Mouse (Mus musculus) forebrain, embryonic 11.5 days (tissue): ENCODE measurements at regions not wholly inside any gene's neighbourhood (a gene's known extent, or its start where the extent isn't known, plus 50 kb on each side); places are given as distances from the start of the nearest gene placed in this dataset.

Source experiments
- ATAC-seq: fragments of 200-750 bp; cut with Nextera tagmentation; replicated peaks from 2 replicates; pipeline ENCODE4 v1.8.0; 2017; ENCODE audit warnings: moderate TSS enrichment; ENCODE audit not compliant: low FRiP score
- DNase-seq: peaks from one replicate; pipeline ENCODE4 v3.0.0-alpha.2; 2017; ENCODE audit warnings: low spot score
- H3K27ac ChIP-seq: fragments of 300-500 bp; sonication (generic); 2 replicates; pipeline ENCODE4 v1.5.1; 2014; ENCODE audit warnings: low read depth, low read length
- H3K27me3 ChIP-seq: fragments of 300-500 bp; sonication (generic); 2 replicates; pipeline ENCODE4 v1.6.1; 2014; ENCODE audit warnings: mild to moderate bottlenecking, low read length, mixed read lengths; ENCODE audit not compliant: control insufficient read depth, insufficient read depth
- H3K36me3 ChIP-seq: fragments of 300-500 bp; sonication (generic); 2 replicates; pipeline ENCODE4 v1.6.1; 2014; ENCODE audit warnings: mild to moderate bottlenecking, low read length, moderate library complexity, mixed read lengths; ENCODE audit not compliant: control insufficient read depth, insufficient read depth
- H3K4me1 ChIP-seq: fragments of 300-500 bp; sonication (generic); replicated peaks from 2 replicates; pipeline ENCODE4 v1.6.1; 2014; ENCODE audit warnings: low read length, mixed read lengths; ENCODE audit not compliant: control insufficient read depth, insufficient read depth
- H3K4me2 ChIP-seq: fragments of 300-500 bp; sonication (generic); 2 replicates; pipeline ENCODE4 v1.6.1; 2014; ENCODE audit warnings: low read depth, mild to moderate bottlenecking, low read length, moderate library complexity, mixed read lengths; ENCODE audit not compliant: severe bottlenecking
- H3K4me3 ChIP-seq: fragments of 300-500 bp; sonication (generic); 2 replicates; pipeline ENCODE4 v1.5.1; 2014; ENCODE audit warnings: low read depth, low read length
- H3K9ac ChIP-seq: fragments of 300-500 bp; sonication (generic); 2 replicates; pipeline ENCODE4 v1.6.1; 2014; ENCODE audit warnings: low read length
- H3K9me3 ChIP-seq: fragments of 300-500 bp; sonication (generic); 2 replicates; pipeline ENCODE4 v1.6.1; 2016; ENCODE audit warnings: low read length, mixed read lengths; ENCODE audit not compliant: control insufficient read depth
- WGBS: fragments of 180-500 bp; shearing (Covaris S2); extraction: QIAGEN DNeasy Blood & Tissue Kit; methylation state at CpG from one replicate; pipeline ENCODE4 v1.1.7; 2014; 5-methylcytosine and 5-hydroxymethylcytosine counted together

- Histone ChIP-seq H3K9me3 (no peaks in the 10 kb centered on the region), H3K4me2 (no peak overlapping the region), H3K4me1 (no peaks in the 10 kb centered on the region), H3K4me3 (no peak overlapping the region), H3K27me3 (no peaks in the 10 kb centered on the region), H3K27ac (no peak overlapping the region), H3K36me3 (no peaks in the 10 kb centered on the region), H3K9ac (no peak overlapping the region)
- no peak for DNase-seq
- 76% methylated on average over 1 of the region's 1 CpGs for WGBS
- ATAC-seq: no peak
Measured at GRCm38 (mm10) chr4:71968701-71969100, 210.9 kb upstream of the Gm11232 start.

DNA sequence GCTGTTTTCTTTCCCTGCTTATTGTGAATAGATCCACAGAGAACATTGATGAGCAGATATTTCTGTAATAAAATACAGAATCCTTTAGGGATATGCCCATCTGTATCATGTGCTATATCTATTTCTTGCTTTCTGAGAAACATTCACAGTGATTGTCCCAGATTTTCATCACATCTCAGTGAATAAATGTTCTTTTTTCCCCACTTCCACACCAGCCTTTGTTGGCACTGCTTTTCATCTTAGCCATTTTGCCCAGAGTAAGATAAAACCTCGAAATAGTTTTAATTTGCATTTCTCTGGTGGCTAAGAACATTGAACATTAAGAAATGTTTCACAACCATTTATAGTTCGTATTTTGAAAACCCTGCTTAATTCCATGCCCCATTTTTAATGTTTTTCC lies 195.7 kb upstream of the Gm11232 start:
- 81% methylated on average over 2 of the region's 2 CpGs for WGBS

GRCm38 (mm10) chr4:71933240-71933986 lies 175.6 kb upstream of the Gm11232 start:
- Histone ChIP-seq H3K9ac (no peak overlapping the region), H3K4me3 (no peak overlapping the region), H3K9me3 (no peaks in the 10 kb centered on the region), H3K27me3 (no peaks in the 10 kb centered on the region), H3K27ac (no peak overlapping the region), H3K4me1 (no peaks in the 10 kb centered on the region), H3K4me2 (no peak overlapping the region), H3K36me3 (no peaks in the 10 kb centered on the region)
- peak; percentile 85 for ATAC-seq
- WGBS: 38% methylated on average over 2 of the region's 2 CpGs
- DNase-seq: no peak

More for the DNA sequence above, 195.7 kb upstream of the Gm11232 start:
- DNase-seq (no peak), ATAC-seq (no peak)
- Histone ChIP-seq H3K4me3 (no peak overlapping the region), H3K4me2 (no peak overlapping the region), H3K36me3 (no peaks in the 10 kb centered on the region), H3K27ac (no peak overlapping the region), H3K4me1 (no peaks in the 10 kb centered on the region), H3K9ac (no peak overlapping the region), H3K9me3 (no peaks in the 10 kb centered on the region), H3K27me3 (no peaks in the 10 kb centered on the region)

DNA sequence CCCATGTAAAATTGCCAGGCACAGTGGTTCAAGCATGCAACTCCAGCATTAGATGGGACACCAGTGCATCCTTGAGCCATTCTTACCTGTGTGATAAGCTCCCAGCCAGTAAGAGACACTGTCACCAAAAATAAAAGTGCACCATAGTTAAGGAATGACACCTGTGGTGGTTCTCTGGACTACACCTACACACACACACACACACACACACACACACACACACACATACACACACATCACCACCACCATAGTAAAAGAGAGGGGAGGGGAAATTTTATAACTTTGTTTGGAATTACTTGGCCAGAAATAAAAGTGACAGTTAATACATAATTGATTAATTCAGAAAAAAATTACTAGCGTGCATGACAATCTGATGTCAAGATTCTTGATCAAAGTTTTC lies 175.1 kb upstream of the Gm11232 start:
- H3K27me3 ChIP-seq: no peaks in the 10 kb centered on the region
- no peak; the same call in 1 of the 2 replicates for ATAC-seq

GRCm38 (mm10) chr4:71911551-71911950 lies 153.8 kb upstream of the Gm11232 start:
- Histone ChIP-seq H3K4me2 (no peak overlapping the region), H3K27ac (no peak overlapping the region), H3K27me3 (no peaks in the 10 kb centered on the region), H3K4me1 (no peaks in the 10 kb centered on the region), H3K9ac (no peak overlapping the region), H3K36me3 (no peaks in the 10 kb centered on the region), H3K4me3 (no peak overlapping the region), H3K9me3 (no peaks in the 10 kb centered on the region)
- WGBS: 91% methylated on average over 1 of the region's 1 CpGs
- DNase-seq: no peak
- no peak for ATAC-seq

More for the DNA sequence above, 175.1 kb upstream of the Gm11232 start:
- Histone ChIP-seq H3K4me2 (no peak overlapping the region), H3K4me1 (no peaks in the 10 kb centered on the region), H3K9ac (no peak overlapping the region), H3K4me3 (no peak overlapping the region), H3K27ac (no peak overlapping the region), H3K9me3 (no peaks in the 10 kb centered on the region), H3K36me3 (no peaks in the 10 kb centered on the region)
- no peak for DNase-seq
- WGBS: 57% methylated on average over 1 of the region's 1 CpGs

- no peak overlapping the region for H3K9ac ChIP-seq
- no peaks in the 10 kb centered on the region for H3K9me3 ChIP-seq
- H3K36me3 ChIP-seq: no peaks in the 10 kb centered on the region
- DNase-seq (no peak), ATAC-seq (no peak)
- no peak overlapping the region for H3K4me2 ChIP-seq
- no peak overlapping the region for H3K27ac ChIP-seq
- no peaks in the 10 kb centered on the region for H3K4me1 ChIP-seq
- no peaks in the 10 kb centered on the region for H3K27me3 ChIP-seq
- WGBS: 93% methylated on average over 4 of the region's 4 CpGs
- no peak overlapping the region for H3K4me3 ChIP-seq
Measured at GRCm38 (mm10) chr4:71875651-71876050, 117.9 kb upstream of the Gm11232 start.

DNA sequence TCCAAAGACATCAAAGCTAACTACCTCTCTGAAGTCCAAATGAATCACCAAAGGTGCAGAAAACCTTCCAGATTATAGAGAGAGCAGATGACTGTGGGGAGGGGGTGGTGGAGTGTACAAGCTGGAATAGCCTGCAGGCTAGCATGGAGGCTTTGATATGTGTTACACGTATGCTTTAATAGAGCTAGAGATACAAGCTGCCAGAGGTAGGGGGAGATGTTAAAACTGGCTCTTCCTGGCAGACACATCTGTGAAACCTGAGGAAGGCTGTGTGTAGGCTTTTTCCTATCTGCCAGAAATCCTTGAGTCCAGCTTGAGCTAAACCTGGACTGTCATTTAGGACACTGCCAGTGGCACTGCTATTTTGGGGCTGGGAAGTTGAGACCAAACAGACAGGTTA lies 109.2 kb upstream of the Gm11232 start:
- H3K4me2 ChIP-seq: no peak overlapping the region
- H3K27ac ChIP-seq: no peak overlapping the region
- ATAC-seq (no peak), DNase-seq (no peak)
- H3K4me3 ChIP-seq: no peak overlapping the region
- H3K27me3 ChIP-seq: no peaks in the 10 kb centered on the region
- no peak overlapping the region for H3K9ac ChIP-seq
- H3K9me3 ChIP-seq: no peaks in the 10 kb centered on the region
- no peaks in the 10 kb centered on the region for H3K4me1 ChIP-seq
- 50% methylated on average over 1 of the region's 1 CpGs for WGBS
- H3K36me3 ChIP-seq: no peaks in the 10 kb centered on the region

DNA sequence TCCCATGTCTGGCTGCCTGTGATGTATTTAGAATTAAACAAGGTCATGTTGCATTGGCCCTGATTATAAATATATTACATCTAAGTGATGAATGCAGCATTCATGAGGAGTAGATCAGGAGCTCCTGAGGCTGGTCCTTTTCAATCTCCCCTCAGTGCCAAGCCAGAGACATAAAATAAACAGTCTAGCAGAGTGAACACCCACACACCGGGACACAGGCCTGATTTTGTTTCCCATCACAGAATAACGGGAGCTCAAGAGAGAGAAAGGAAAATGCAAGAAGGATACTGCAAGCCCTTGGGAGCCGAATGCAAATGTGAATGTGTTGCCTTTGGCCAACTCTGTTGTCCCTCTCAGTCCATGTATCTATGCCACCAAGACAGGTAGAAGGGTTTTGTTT lies 84.1 kb upstream of the Gm11232 start:
- no peaks in the 10 kb centered on the region for H3K36me3 ChIP-seq
- H3K27ac ChIP-seq: no peak overlapping the region
- no peak for ATAC-seq
- H3K4me2 ChIP-seq: no peak overlapping the region
- no peaks in the 10 kb centered on the region for H3K9me3 ChIP-seq
- 85% methylated on average over 3 of the region's 3 CpGs for WGBS
- no peak overlapping the region for H3K4me3 ChIP-seq
- no peaks in the 10 kb centered on the region for H3K27me3 ChIP-seq
- H3K9ac ChIP-seq: no peak overlapping the region
- H3K4me1 ChIP-seq: no peaks in the 10 kb centered on the region
- DNase-seq: no peak

GRCm38 (mm10) chr4:71840774-71841146 lies 83.0 kb upstream of the Gm11232 start:
- Histone ChIP-seq H3K4me1 (no peaks in the 10 kb centered on the region), H3K27ac (no peak overlapping the region), H3K36me3 (no peaks in the 10 kb centered on the region), H3K9ac (no peak overlapping the region), H3K27me3 (no peaks in the 10 kb centered on the region), H3K9me3 (no peaks in the 10 kb centered on the region), H3K4me3 (no peak overlapping the region), H3K4me2 (no peak overlapping the region)
- ATAC-seq (no peak), DNase-seq (no peak)
- 100% methylated on average over 1 of the region's 1 CpGs for WGBS
